Mouse (Mus musculus) liver, embryonic 16.5 days (tissue): ENCODE results near the gene Krtap9-1. TPM values are rescaled to one million over a fixed set of nuclear protein-coding genes. Genes with fewer than 3 reads are reported as not detected.
"Not testable (repeated sequence)": the region's sequence is repeated elsewhere in the genome, so short reads cannot be mapped to it uniquely, and the experiment has no call there.

ENCODE experiments used
- ATAC-seq: fragments of 200-750 bp; cut with Nextera tagmentation; 2 replicates; pipeline ENCODE4 v1.8.0; 2017; ENCODE audit warnings: low read depth, mild to moderate bottlenecking, moderate number of reproducible peaks, moderate library complexity
- H3K27ac ChIP-seq: fragments of 300-500 bp; sonication (generic); 2 replicates; pipeline ENCODE4 v1.5.1; 2014; ENCODE audit warnings: mild to moderate bottlenecking, low read length
- H3K27me3 ChIP-seq: fragments of 300-500 bp; sonication (generic); 2 replicates; pipeline ENCODE4 v1.6.1; 2014; ENCODE audit warnings: low read depth, low read length, mixed read lengths; ENCODE audit not compliant: control insufficient read depth, insufficient read depth
- H3K36me3 ChIP-seq: fragments of 300-500 bp; sonication (generic); 2 replicates; pipeline ENCODE4 v1.6.1; 2014; ENCODE audit warnings: mild to moderate bottlenecking; ENCODE audit not compliant: control insufficient read depth, insufficient read depth
- H3K4me1 ChIP-seq: fragments of 300-500 bp; sonication (generic); 2 replicates; pipeline ENCODE4 v1.6.1; 2014; ENCODE audit warnings: low read depth, low read length, mixed read lengths; ENCODE audit not compliant: control insufficient read depth
- H3K4me2 ChIP-seq: fragments of 300-500 bp; sonication (generic); 2 replicates; pipeline ENCODE4 v1.6.1; 2014; ENCODE audit warnings: low read depth, low read length, mixed read lengths
- H3K4me3 ChIP-seq: fragments of 300-500 bp; sonication (generic); 2 replicates; pipeline ENCODE4 v1.5.1; 2014; ENCODE audit warnings: low read depth, mild to moderate bottlenecking, low read length
- H3K9ac ChIP-seq: fragments of 300-500 bp; sonication (generic); 2 replicates; pipeline ENCODE4 v1.6.1; 2014; ENCODE audit warnings: low read depth, low read length
- H3K9me3 ChIP-seq: fragments of 300-500 bp; sonication (generic); replicated peaks from 2 replicates; pipeline ENCODE4 v1.6.1; 2016; ENCODE audit warnings: low read length; ENCODE audit not compliant: control insufficient read depth
- WGBS: fragments of 180-500 bp; shearing (Covaris S2); extraction: QIAGEN DNeasy Blood & Tissue Kit; methylation state at CpG from one replicate; pipeline ENCODE4 v1.1.7; 2014; ENCODE audit not compliant: insufficient replicate concordance; 5-methylcytosine and 5-hydroxymethylcytosine counted together
- polyA plus RNA-seq: library from polyadenylated mRNA; unstranded; fragments of >200 nt; fragmentation: Nextera tagmentation; extraction: Ambion mirVana; gene quantifications from 2 replicates; pipeline ENCODE4 v1.2.1, GENCODE M21; 2015

Gene Krtap9-1
- polyA plus RNA-seq, 1 experiment from 2014 or later: not detected

DNA sequence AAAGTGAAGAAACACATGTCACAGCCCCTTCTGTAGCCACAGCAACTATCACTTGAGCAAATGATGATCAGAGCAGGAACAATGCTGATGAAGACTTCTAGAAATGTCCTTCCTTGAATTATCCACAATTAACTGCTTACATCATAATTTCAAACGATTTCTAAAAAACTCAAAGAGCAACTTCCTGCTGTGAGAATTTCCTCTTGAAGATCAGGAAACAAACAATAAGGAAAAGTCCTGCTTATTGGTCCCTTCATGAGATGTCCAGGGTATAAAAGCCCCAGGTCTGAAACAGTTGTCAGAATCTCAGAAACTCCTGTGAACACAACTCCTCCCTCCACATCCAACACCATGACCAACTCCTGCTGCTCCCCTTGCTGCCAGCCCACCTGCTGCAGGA is 5.7 kb downstream of the Krtap9-1 start, which contains the start of gene Gm11567:
Gene Gm11567, plus strand, starts transcription at position 301 of the 400 bp plus-strand sequence.
- ATAC-seq, H3K27me3 ChIP-seq, H3K9ac ChIP-seq, H3K27ac ChIP-seq, H3K9me3 ChIP-seq, H3K4me2 ChIP-seq, H3K36me3 ChIP-seq, H3K4me3 ChIP-seq, H3K4me1 ChIP-seq: not testable (repeated sequence)
- WGBS: 19% methylated on average over 1 of the region's 1 CpGs

DNA sequence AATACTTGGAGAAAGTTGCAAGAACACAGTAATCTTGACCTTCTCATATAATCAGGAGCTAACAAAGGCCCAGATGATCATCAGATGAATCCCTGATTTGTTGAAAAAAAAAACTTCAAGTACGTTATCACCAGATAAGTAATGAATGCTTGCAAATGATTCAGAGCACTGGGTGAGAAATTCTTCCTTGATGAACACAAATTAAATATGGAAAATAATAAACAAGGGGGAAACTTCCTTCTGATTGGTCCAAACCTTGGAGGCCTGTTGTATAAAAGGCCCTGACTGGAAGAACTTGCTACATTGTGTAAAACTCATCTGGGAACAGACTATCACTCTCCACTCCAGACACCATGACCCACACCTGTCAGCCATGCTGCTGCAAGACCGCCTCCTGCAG is 34.4 kb downstream of the Krtap9-1 start, which contains the start of gene Krtap31-1:
Gene Krtap31-1, plus strand, starts transcription at position 301 of the 400 bp plus-strand sequence.
- Histone ChIP-seq H3K4me2 (no peak within 1 kb of the TSS), H3K4me1 (no peaks in the 10 kb centered on the region), H3K27me3 (no peaks in the 10 kb centered on the region), H3K36me3 (no peaks in the 10 kb centered on the region), H3K9me3 (no peaks in the 10 kb centered on the region), H3K9ac (no peak within 1 kb of the TSS), H3K4me3 (no peak within 1 kb of the TSS), H3K27ac (no peak within 1 kb of the TSS)
- 45% methylated on average over 2 of the region's 2 CpGs for WGBS
- no peak for ATAC-seq

DNA sequence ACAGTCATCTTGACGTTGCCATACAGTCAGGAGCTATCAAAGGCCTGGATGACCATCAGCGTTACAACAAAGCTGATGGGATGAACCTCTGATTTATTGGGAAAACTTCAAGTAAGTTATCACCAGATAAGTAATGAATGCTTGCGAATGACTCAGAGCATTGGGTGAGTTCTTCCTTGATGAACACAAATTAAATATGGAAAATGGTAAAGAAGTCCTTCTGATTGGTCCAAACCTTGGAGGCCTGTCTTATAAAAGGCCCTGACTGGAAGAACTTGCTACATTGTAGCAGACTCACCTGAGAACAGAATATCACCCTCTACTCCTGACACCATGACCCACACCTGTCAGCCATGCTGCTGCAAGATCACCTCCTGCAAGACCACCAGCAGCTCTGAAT is 41.3 kb downstream of the Krtap9-1 start, which contains the start of gene Gm11565:
Gene Gm11565, plus strand, starts transcription at position 301 of the 400 bp plus-strand sequence.
- H3K27ac ChIP-seq: no peak within 1 kb of the TSS
- no peak within 1 kb of the TSS for H3K4me2 ChIP-seq
- no peak within 1 kb of the TSS for H3K9ac ChIP-seq
- 65% methylated on average over 3 of the region's 3 CpGs for WGBS
- no peaks in the 10 kb centered on the region for H3K4me1 ChIP-seq
- no peaks in the 10 kb centered on the region for H3K27me3 ChIP-seq
- H3K9me3 ChIP-seq: no peaks in the 10 kb centered on the region
- no peak for ATAC-seq
- H3K36me3 ChIP-seq: no peaks in the 10 kb centered on the region
- no peak within 1 kb of the TSS for H3K4me3 ChIP-seq

Other genes with a start within 250 kb of the Krtap9-1 start
- not detected in 2 replicates for gene Krtap4-1, start 245.2 kb upstream of the Krtap9-1 start, polyA plus RNA-seq
- gene Krtap4-2, start 238.3 kb upstream of the Krtap9-1 start, polyA plus RNA-seq: not detected in 2 replicates
- gene Krtap4-7, start 229.3 kb upstream of the Krtap9-1 start, polyA plus RNA-seq: not detected in 2 replicates
- gene Gm11555, start 223.2 kb upstream of the Krtap9-1 start, polyA plus RNA-seq: not detected in 2 replicates
- gene Gm11563, start 214.4 kb upstream of the Krtap9-1 start, polyA plus RNA-seq: not detected in 2 replicates
- not detected in 2 replicates for gene Krtap4-6, start 207.4 kb upstream of the Krtap9-1 start, polyA plus RNA-seq
- not detected in 2 replicates for gene Gm14190, start 182.6 kb upstream of the Krtap9-1 start, polyA plus RNA-seq
- not detected in 2 replicates for gene Gm14180, start 139.1 kb upstream of the Krtap9-1 start, polyA plus RNA-seq
- not detected in 2 replicates for gene Gm11595, start 100.5 kb upstream of the Krtap9-1 start, polyA plus RNA-seq
- not detected in 2 replicates for gene Krtap4-8, start 92.7 kb upstream of the Krtap9-1 start, polyA plus RNA-seq
- gene Krtap4-9, start 88.2 kb upstream of the Krtap9-1 start, polyA plus RNA-seq: not detected in 2 replicates
- gene Gm11596, start 79.9 kb upstream of the Krtap9-1 start, polyA plus RNA-seq: not detected in 2 replicates
- not detected in 2 replicates for gene Gm11569, start 74.5 kb upstream of the Krtap9-1 start, polyA plus RNA-seq
- gene Gm11554, start 68.9 kb upstream of the Krtap9-1 start, polyA plus RNA-seq: not detected in 2 replicates
- not detected in 2 replicates for gene Krtap4-13, start 63.5 kb upstream of the Krtap9-1 start, polyA plus RNA-seq
- not detected in 2 replicates for gene Gm11564, start 57.7 kb upstream of the Krtap9-1 start, polyA plus RNA-seq
- gene 2300003K06Rik, start 35.3 kb upstream of the Krtap9-1 start, polyA plus RNA-seq: not detected in 2 replicates
- not detected in 2 replicates for gene Krtap4-16, start 21.8 kb upstream of the Krtap9-1 start, polyA plus RNA-seq
- gene Gm11568, start 15.5 kb upstream of the Krtap9-1 start, polyA plus RNA-seq: not detected in 2 replicates
- gene Gm11559, start 8.9 kb upstream of the Krtap9-1 start, polyA plus RNA-seq: not detected in 2 replicates
- gene Gm11567, start 5.8 kb downstream of the Krtap9-1 start, polyA plus RNA-seq: not detected in 2 replicates
- gene Krtap31-1, start 34.5 kb downstream of the Krtap9-1 start, polyA plus RNA-seq: not detected in 2 replicates
- gene Gm11565, start 41.4 kb downstream of the Krtap9-1 start, polyA plus RNA-seq: not detected in 2 replicates
- not detected in 2 replicates for gene Krtap31-2, start 62.9 kb downstream of the Krtap9-1 start, polyA plus RNA-seq
- not detected in 2 replicates for gene Krtap9-5, start 75.1 kb downstream of the Krtap9-1 start, polyA plus RNA-seq
- not detected in 2 replicates for gene Krtap29-1, start 105.7 kb downstream of the Krtap9-1 start, polyA plus RNA-seq
- gene Krtap16-1, start 113.2 kb downstream of the Krtap9-1 start, polyA plus RNA-seq: not detected in 2 replicates
- gene Krtap17-1, start 120.6 kb downstream of the Krtap9-1 start, polyA plus RNA-seq: not detected in 2 replicates
- not detected in 2 replicates for gene Krt33a, start 142.8 kb downstream of the Krtap9-1 start, polyA plus RNA-seq
- not detected in 2 replicates for gene Krt33b, start 156.5 kb downstream of the Krtap9-1 start, polyA plus RNA-seq
- gene Krt34, start 168.2 kb downstream of the Krtap9-1 start, polyA plus RNA-seq: not detected in 2 replicates
- gene Krt31, start 177.2 kb downstream of the Krtap9-1 start, polyA plus RNA-seq: not detected in 2 replicates
- not detected in 2 replicates for gene Krt32, start 214.8 kb downstream of the Krtap9-1 start, polyA plus RNA-seq
- gene Krt35, start 222.9 kb downstream of the Krtap9-1 start, polyA plus RNA-seq: not detected in 2 replicates
- not detected in 2 replicates for gene Krt36, start 232.2 kb downstream of the Krtap9-1 start, polyA plus RNA-seq
- not detected in 2 replicates for gene Krt13, start 248.2 kb downstream of the Krtap9-1 start, polyA plus RNA-seq